Mouse (Mus musculus) stomach, postnatal 0 days (tissue): ENCODE data around the gene Gm14085.

Experiments
- CTCF ChIP-seq: IDR thresholded peaks from 2 replicates; pipeline ENCODE4 v1.5.1; 2016; ENCODE audit warnings: antibody characterized with exemption, low read depth, mild to moderate bottlenecking, moderate library complexity
- EP300 ChIP-seq: optimal IDR thresholded peaks from 2 replicates; pipeline ENCODE3; 2016; ENCODE audit warnings: antibody characterized with exemption

GRCm38 (mm10) chr2:122569439-122569838 lies 84.7 kb downstream of the Gm14085 start:
- TF ChIP-seq EP300, result no peak
- peak; percentile 89 for TF ChIP-seq CTCF
